Mouse (Mus musculus) G1E-ER4 (cell line): ENCODE data around the gene Rrm2. TPM values are rescaled to one million over a fixed set of nuclear protein-coding genes. Genes with fewer than 3 reads are reported as not detected.

Experiments
- GATA1 ChIP-seq: IDR thresholded peaks from one replicate; pipeline ENCODE4 v1.8.0; 2012; ENCODE audit warnings: low read length, inconsistent platforms
- polyA plus RNA-seq: library from polyadenylated mRNA; stranded (reverse); fragments of >175 nt; gene quantifications from 2 replicates; pipeline ENCODE4 v1.2.3, GENCODE M21; 2012

Rrm2 gene
- polyA plus RNA-seq, 1 experiment: 319 TPM

- no peak for TF ChIP-seq GATA1
Measured at GRCm38 (mm10) chr12:24716721-24717301, 8.8 kb downstream of the Rrm2 start.

- no peak for TF ChIP-seq GATA1
Measured at GRCm38 (mm10) chr12:24723434-24723833, 15.4 kb downstream of the Rrm2 start.

GRCm38 (mm10) chr12:24723859-24724258, 15.8 kb downstream of the Rrm2 start:
- TF ChIP-seq GATA1: no peak

- no peak for TF ChIP-seq GATA1
Measured at GRCm38 (mm10) chr12:24724369-24724768, 16.3 kb downstream of the Rrm2 start.

- no peak for TF ChIP-seq GATA1
Measured at GRCm38 (mm10) chr12:24734828-24735394, 26.9 kb downstream of the Rrm2 start.

- no peak for TF ChIP-seq GATA1
Measured at GRCm38 (mm10) chr12:24736956-24737355, 28.9 kb downstream of the Rrm2 start.

- no peak for TF ChIP-seq GATA1
Measured at GRCm38 (mm10) chr12:24739963-24740362, 31.9 kb downstream of the Rrm2 start.

GRCm38 (mm10) chr12:24744309-24744708, 36.3 kb downstream of the Rrm2 start:
- TF ChIP-seq GATA1: no peak

- no peak for TF ChIP-seq GATA1
Measured at GRCm38 (mm10) chr12:24746579-24747296, 38.7 kb downstream of the Rrm2 start.

- no peak for TF ChIP-seq GATA1
Measured at GRCm38 (mm10) chr12:24747297-24747696, 39.3 kb downstream of the Rrm2 start.

- no peak for TF ChIP-seq GATA1
Measured at GRCm38 (mm10) chr12:24750521-24750920, 42.5 kb downstream of the Rrm2 start.

- no peak for TF ChIP-seq GATA1
Measured at GRCm38 (mm10) chr12:24753680-24754079, 45.6 kb downstream of the Rrm2 start.

- no peak for TF ChIP-seq GATA1
Measured at GRCm38 (mm10) chr12:24754693-24755092, 46.7 kb downstream of the Rrm2 start.

- TF ChIP-seq GATA1: no peak
Measured at GRCm38 (mm10) chr12:24755471-24755870, 47.4 kb downstream of the Rrm2 start.

GRCm38 (mm10) chr12:24757387-24757786, 49.3 kb downstream of the Rrm2 start:
- no peak for TF ChIP-seq GATA1

- no peak for TF ChIP-seq GATA1
Measured at GRCm38 (mm10) chr12:24758374-24758773, 50.3 kb downstream of the Rrm2 start.

GRCm38 (mm10) chr12:24762253-24762652, 54.2 kb downstream of the Rrm2 start:
- TF ChIP-seq GATA1: no peak

Other genes starting within 250 kb of the Rrm2 start
- gene Taf1b, start 209.9 kb upstream of the Rrm2 start, polyA plus RNA-seq: 1.7 and 2.0 TPM in 2 replicates
- 0.66 and 0.79 TPM in 2 replicates for gene Grhl1, start 136.0 kb upstream of the Rrm2 start, polyA plus RNA-seq
- gene Klf11, start 57.0 kb upstream of the Rrm2 start, polyA plus RNA-seq: 7.6 and 8.4 TPM in 2 replicates
- gene Cys1, start 26.4 kb upstream of the Rrm2 start, polyA plus RNA-seq: not detected in 2 replicates
- 0.96 and 1.7 TPM in 2 replicates for gene Mboat2, start 122.6 kb downstream of the Rrm2 start, polyA plus RNA-seq